Mouse (Mus musculus) spleen, adult 2 months (tissue): ENCODE results near the gene Erc2. TPM values are rescaled to one million over a fixed set of nuclear protein-coding genes. Genes with fewer than 3 reads are reported as not detected.

Experiments used
- DNase-seq, 2 experiments: peaks; one replicate each; pipeline versions ENCODE4 v3.0.0 to v3.0.0-alpha.2; 2012 to 2021; ENCODE audit warnings: low spot score in 2 of 2, low read depth in 1 of 2
- H3K27ac ChIP-seq: fragments of 200-500 bp; 2 replicates; pipeline ENCODE4 v1.5.1; 2012; ENCODE audit warnings: low read length, inconsistent platforms; ENCODE audit not compliant: insufficient read depth
- H3K27me3 ChIP-seq: fragments of 200-500 bp; 2 replicates; pipeline ENCODE4 v1.6.1; 2012; ENCODE audit warnings: mild to moderate bottlenecking, moderate library complexity, low read length, inconsistent platforms; ENCODE audit not compliant: control insufficient read depth, insufficient read depth
- H3K36me3 ChIP-seq: fragments of 200-500 bp; 2 replicates; pipeline ENCODE4 v1.6.1; 2012; ENCODE audit warnings: mild to moderate bottlenecking, low read length, inconsistent platforms; ENCODE audit not compliant: control insufficient read depth, insufficient read depth
- H3K4me1 ChIP-seq: fragments of 200-500 bp; 2 replicates; pipeline ENCODE4 v1.6.1; 2011; ENCODE audit warnings: inconsistent platforms; ENCODE audit not compliant: control insufficient read depth, insufficient read depth, insufficient read length
- H3K4me3 ChIP-seq: fragments of 200-500 bp; 2 replicates; pipeline ENCODE4 v1.5.1; 2011; ENCODE audit warnings: mild to moderate bottlenecking, inconsistent platforms; ENCODE audit not compliant: insufficient read depth, insufficient read length; ENCODE audit errors: extremely low read depth
- CTCF ChIP-seq: fragments of 200-500 bp; IDR thresholded peaks from 2 replicates; pipeline ENCODE4 v1.5.1; 2011; ENCODE audit warnings: mild to moderate bottlenecking, inconsistent platforms; ENCODE audit not compliant: insufficient read depth, insufficient read length, insufficient replicate concordance; ENCODE audit errors: extremely low read depth
- POLR2A ChIP-seq: fragments of 200-500 bp; IDR thresholded peaks from 2 replicates; pipeline ENCODE4 v1.6.1; 2011; ENCODE audit warnings: low read depth, low read length, inconsistent platforms
- WGBS: fragments of 180-500 bp; shearing (Covaris S2); methylation state at CpG from one replicate; pipeline ENCODE4 v1.1.7; 2018; 5-methylcytosine and 5-hydroxymethylcytosine counted together
- polyA plus RNA-seq: library from polyadenylated mRNA; depleted of rRNA; stranded (reverse); fragments of >200 nt; gene quantifications from 2 replicates; pipeline ENCODE4 v1.2.3, GENCODE M21; 2012

Gene Erc2
- polyA plus RNA-seq, 1 experiment, result 0.11 TPM

- no peaks in the 10 kb centered on the region for H3K4me1 ChIP-seq
- WGBS, result 76% methylated on average over 2 of the region's 2 CpGs
- no peaks in the 10 kb centered on the region for H3K27me3 ChIP-seq
- no peak for DNase-seq
- H3K36me3 ChIP-seq, result no peaks in the 10 kb centered on the region
- no peak overlapping the region for H3K4me3 ChIP-seq
- TF ChIP-seq POLR2A (no peak), CTCF (no peak)
- no peak overlapping the region for H3K27ac ChIP-seq
Observed at GRCm38 (mm10) chr14:28398915-28399314, 776.7 kb downstream of the Erc2 start.

GRCm38 (mm10) chr14:28399897-28400296 is 777.7 kb downstream of the Erc2 start:
- WGBS, result 89% methylated on average over 9 of the region's 9 CpGs
- no peak overlapping the region for H3K4me3 ChIP-seq
- no peaks in the 10 kb centered on the region for H3K4me1 ChIP-seq
- no peak for DNase-seq
- H3K36me3 ChIP-seq, result no peaks in the 10 kb centered on the region
- H3K27me3 ChIP-seq, result no peaks in the 10 kb centered on the region
- TF ChIP-seq POLR2A (no peak), CTCF (no peak)
- H3K27ac ChIP-seq, result no peak overlapping the region

- 84% methylated on average over 5 of the region's 5 CpGs for WGBS
- no peak overlapping the region for H3K4me3 ChIP-seq
- no peaks in the 10 kb centered on the region for H3K4me1 ChIP-seq
- H3K27me3 ChIP-seq, result no peaks in the 10 kb centered on the region
- no peak overlapping the region for H3K27ac ChIP-seq
- TF ChIP-seq POLR2A (no peak), CTCF (no peak)
- no peaks in the 10 kb centered on the region for H3K36me3 ChIP-seq
- DNase-seq, result no peak
Observed at GRCm38 (mm10) chr14:28405277-28405840, 783.1 kb downstream of the Erc2 start.

GRCm38 (mm10) chr14:28409390-28409789 is 787.2 kb downstream of the Erc2 start:
- TF ChIP-seq CTCF (no peak), POLR2A (no peak)
- Histone ChIP-seq H3K4me1 (no peaks in the 10 kb centered on the region), H3K4me3 (no peak overlapping the region), H3K36me3 (no peaks in the 10 kb centered on the region), H3K27me3 (no peaks in the 10 kb centered on the region), H3K27ac (no peak overlapping the region)
- DNase-seq, result no peak
- WGBS, result 79% methylated on average over 1 of the region's 1 CpGs

GRCm38 (mm10) chr14:28409796-28410347 is 787.6 kb downstream of the Erc2 start:
- H3K27me3 ChIP-seq, result no peaks in the 10 kb centered on the region
- no peaks in the 10 kb centered on the region for H3K4me1 ChIP-seq
- no peaks in the 10 kb centered on the region for H3K36me3 ChIP-seq
- H3K4me3 ChIP-seq, result no peak overlapping the region
- no peak for DNase-seq
- WGBS, result 94% methylated on average over 4 of the region's 4 CpGs
- H3K27ac ChIP-seq, result no peak overlapping the region
- TF ChIP-seq POLR2A, result no peak
- TF ChIP-seq CTCF, result no peak

- no peaks in the 10 kb centered on the region for H3K27me3 ChIP-seq
- H3K36me3 ChIP-seq, result no peaks in the 10 kb centered on the region
- no peak for DNase-seq
- no peak overlapping the region for H3K4me3 ChIP-seq
- H3K4me1 ChIP-seq, result no peaks in the 10 kb centered on the region
- TF ChIP-seq CTCF (no peak), POLR2A (no peak)
- WGBS, result 75% methylated on average over 13 of the region's 13 CpGs
- H3K27ac ChIP-seq, result no peak overlapping the region
Observed at GRCm38 (mm10) chr14:28410789-28411225, 788.6 kb downstream of the Erc2 start.

GRCm38 (mm10) chr14:28412252-28412995 is 790.2 kb downstream of the Erc2 start:
- Histone ChIP-seq H3K4me1 (no peaks in the 10 kb centered on the region), H3K36me3 (no peaks in the 10 kb centered on the region), H3K4me3 (no peak overlapping the region), H3K27ac (no peak overlapping the region), H3K27me3 (no peaks in the 10 kb centered on the region)
- WGBS, result 80% methylated on average over 8 of the region's 8 CpGs
- DNase-seq, result no peak
- TF ChIP-seq CTCF (no peak), POLR2A (no peak)
